Mouse (Mus musculus): ENCODE results near the gene Clstn2.

DNA sequence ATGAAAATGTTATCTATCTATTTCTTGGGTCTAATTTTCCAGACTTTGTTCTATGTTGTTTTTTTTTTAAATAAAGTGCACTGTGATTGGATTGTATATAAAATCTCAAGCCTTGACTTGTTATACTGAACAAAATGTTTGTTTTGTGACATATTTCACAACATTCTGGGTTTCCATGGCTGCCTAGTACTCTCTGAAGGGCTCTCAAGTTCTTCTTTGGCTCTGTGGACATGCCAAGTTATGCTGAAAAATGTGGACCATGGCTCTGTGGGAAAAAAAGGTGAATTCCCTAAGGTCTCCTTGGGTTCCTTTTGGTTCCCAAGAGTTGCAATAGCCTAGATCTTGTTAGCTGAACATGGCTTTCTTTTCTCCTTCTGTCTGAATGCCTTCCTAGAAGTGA lies 353.1 kb downstream of the Clstn2 start:
- TF ChIP-seq CTCF (IDR thresholded peaks at IDR 0.05; ENCODE audit: low read depth, low read length) (no peak), POLR2A (IDR thresholded peaks at IDR 0.05; ENCODE audit: extremely low read depth, insufficient read depth, low read length) (no peak)

All from liver, adult 2 months (tissue).